Mouse (Mus musculus): Measurements from ENCODE around the gene Hunk. TPM values are rescaled to one million over a fixed set of nuclear protein-coding genes. Genes with fewer than 3 reads are reported as not detected.
A peak's percentile ranks its signal among the peaks of the same experiment; 100 is the strongest.

Gene Hunk
- polyA plus RNA-seq, 1 experiment from 2014 or later = 14.5 TPM

DNA sequence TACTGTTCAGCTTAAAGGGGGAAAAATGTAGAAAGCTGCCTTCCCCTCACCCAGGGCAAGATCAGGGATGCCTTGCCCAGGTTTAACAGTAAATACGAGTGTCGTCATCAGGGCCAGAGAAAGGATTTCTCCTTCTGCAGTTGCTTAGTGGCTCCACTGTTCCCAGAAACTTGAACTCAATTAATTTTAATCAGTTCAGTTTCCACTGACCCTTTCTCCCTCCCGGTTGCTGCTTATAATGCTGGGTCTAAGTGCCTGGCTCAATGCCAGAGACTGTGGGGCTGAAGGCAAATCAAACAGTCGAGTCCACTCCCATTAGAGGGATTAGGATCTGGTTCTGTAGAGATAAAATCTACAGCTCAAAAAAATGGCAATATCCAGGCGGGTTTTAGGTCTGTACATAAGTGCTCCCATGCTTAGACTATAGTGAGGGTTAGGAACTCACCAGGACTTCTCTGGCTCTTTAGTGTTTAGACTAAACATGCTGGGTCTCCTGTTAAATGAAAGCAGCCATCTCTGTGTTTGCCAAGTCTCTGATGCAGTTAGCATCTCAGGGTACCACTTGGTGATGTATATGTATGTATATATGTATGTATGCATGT is 106.2 kb downstream of the Hunk start:
- Histone ChIP-seq H3K4me1 (ENCODE audit: control insufficient read depth, insufficient read depth, low read length) (no peaks in the 10 kb centered on the region; the same call in 1 of the 2 replicates), H3K4me2 (ENCODE audit: low read depth, low read length) (no peak overlapping the region), H3K27ac (replicated peaks; ENCODE audit: low read depth, low read length) (peak overlapping the region; percentile 52; the same call in 1 of the 2 replicates), H3K9me3 (replicated peaks; ENCODE audit: control insufficient read depth, low read length) (no peaks in the 10 kb centered on the region), H3K9ac (replicated peaks; ENCODE audit: low read length) (no peak overlapping the region), H3K27me3 (ENCODE audit: control insufficient read depth, insufficient read depth, low read length) (no peaks in the 10 kb centered on the region), H3K36me3 (replicated peaks; ENCODE audit: control insufficient read depth, insufficient read depth, low read depth, low read length) (peaks cover 13% of the 10 kb centered on the region), H3K4me3 (ENCODE audit: low read depth, low read length) (no peak overlapping the region)
- peak; percentile 36; the same call in 1 of the 2 replicates for ATAC-seq (replicated peaks; ENCODE audit: insufficient number of reproducible peaks, low FRiP score, low TSS enrichment, low read depth)
- WGBS = 37% methylated on average over 5 of the region's 5 CpGs
- peak; percentile 80 for DNase-seq (ENCODE audit: low spot score)

DNA sequence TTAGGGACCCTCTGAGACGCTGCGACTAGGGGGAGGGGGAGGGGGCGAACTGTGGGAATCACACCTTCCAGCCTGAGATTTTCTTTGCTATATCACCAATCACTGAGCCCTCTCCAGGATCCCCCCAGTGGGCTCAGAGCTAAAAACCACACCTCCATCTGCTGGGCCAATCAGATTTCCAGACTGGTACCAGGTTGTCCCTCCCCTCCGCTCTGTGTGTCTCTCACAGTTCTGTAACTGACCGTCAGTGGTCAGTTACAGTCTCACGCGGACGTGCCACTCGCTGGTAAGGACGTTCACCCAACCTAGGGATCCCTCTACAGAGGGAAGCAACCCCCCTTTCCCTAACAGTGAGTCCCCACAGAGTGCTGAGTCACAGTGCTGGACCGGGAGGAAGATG is 111.1 kb downstream of the Hunk start:
- 41% methylated on average over 11 of the region's 11 CpGs for WGBS
- no peaks in the 10 kb centered on the region for H3K4me1 ChIP-seq (ENCODE audit: control insufficient read depth, insufficient read depth, low read length)
- H3K27me3 ChIP-seq (ENCODE audit: control insufficient read depth, insufficient read depth, low read length) = no peaks in the 10 kb centered on the region
- no peak overlapping the region for H3K4me3 ChIP-seq (ENCODE audit: low read depth, low read length)
- no peaks in the 10 kb centered on the region for H3K9me3 ChIP-seq (replicated peaks; ENCODE audit: control insufficient read depth, low read length)
- H3K36me3 ChIP-seq (replicated peaks; ENCODE audit: control insufficient read depth, insufficient read depth, low read depth, low read length) = peaks cover 13% of the 10 kb centered on the region
- 0 out of 2 replicates have a peak, but pooled peaks have one; percentile 36 for ATAC-seq (replicated peaks; ENCODE audit: insufficient number of reproducible peaks, low FRiP score, low TSS enrichment, low read depth)
- H3K27ac ChIP-seq (replicated peaks; ENCODE audit: low read depth, low read length) = no peak overlapping the region
- H3K4me2 ChIP-seq (ENCODE audit: low read depth, low read length) = no peak overlapping the region
- peak; percentile 11 for DNase-seq (ENCODE audit: low spot score)
- no peak overlapping the region for H3K9ac ChIP-seq (replicated peaks; ENCODE audit: low read length)

DNA sequence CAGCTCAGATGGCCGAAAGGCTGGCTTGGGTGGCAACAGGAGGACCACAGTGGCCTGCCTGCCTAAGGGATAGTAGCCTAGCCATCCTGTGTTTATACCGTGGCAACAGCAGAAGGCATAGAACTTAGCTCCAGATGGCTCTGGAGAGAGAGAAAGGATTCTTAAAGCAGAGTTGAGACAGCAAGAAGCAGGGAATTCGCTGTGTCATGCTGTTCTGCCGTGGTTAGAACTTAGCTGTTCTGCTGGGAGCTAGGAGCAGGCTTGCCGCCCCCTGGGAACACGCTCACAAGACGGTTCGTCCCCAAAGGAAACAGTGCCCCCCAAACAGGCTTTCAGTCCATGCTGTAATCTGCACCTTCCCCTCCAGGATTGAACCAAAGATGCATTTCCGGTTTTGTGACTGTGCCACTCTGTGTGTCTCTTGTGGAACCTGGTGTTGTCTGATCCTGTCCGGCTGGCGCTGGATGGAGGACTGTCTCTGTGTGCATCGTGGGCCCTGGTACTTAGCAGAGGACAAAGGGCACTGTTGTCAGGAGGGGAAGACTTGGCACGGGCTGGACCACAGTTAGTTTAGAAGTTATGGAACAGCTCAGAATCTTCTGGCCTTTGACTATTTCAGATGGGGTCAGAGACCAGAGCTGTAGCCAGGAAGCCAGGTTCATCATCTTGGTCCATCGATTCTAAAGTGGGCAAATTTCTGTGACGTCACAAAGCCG is 112.1 kb downstream of the Hunk start:
- DNase-seq (ENCODE audit: low spot score) = no peak
- peaks cover 13% of the 10 kb centered on the region for H3K36me3 ChIP-seq (replicated peaks; ENCODE audit: control insufficient read depth, insufficient read depth, low read depth, low read length)
- no peak overlapping the region for H3K4me2 ChIP-seq (ENCODE audit: low read depth, low read length)
- no peaks in the 10 kb centered on the region for H3K27me3 ChIP-seq (ENCODE audit: control insufficient read depth, insufficient read depth, low read length)
- no peak overlapping the region for H3K27ac ChIP-seq (replicated peaks; ENCODE audit: low read depth, low read length)
- no peak for ATAC-seq (replicated peaks; ENCODE audit: insufficient number of reproducible peaks, low FRiP score, low TSS enrichment, low read depth)
- H3K4me3 ChIP-seq (ENCODE audit: low read depth, low read length) = no peak overlapping the region
- no peaks in the 10 kb centered on the region for H3K4me1 ChIP-seq (ENCODE audit: control insufficient read depth, insufficient read depth, low read length)
- H3K9ac ChIP-seq (replicated peaks; ENCODE audit: low read length) = no peak overlapping the region
- 85% methylated on average over 16 of the region's 16 CpGs for WGBS
- H3K9me3 ChIP-seq (replicated peaks; ENCODE audit: control insufficient read depth, low read length) = no peaks in the 10 kb centered on the region

- H3K9me3 ChIP-seq (replicated peaks; ENCODE audit: control insufficient read depth, low read length) = no peaks in the 10 kb centered on the region
- no peak overlapping the region for H3K4me3 ChIP-seq (ENCODE audit: low read depth, low read length)
- ATAC-seq (replicated peaks; ENCODE audit: insufficient number of reproducible peaks, low FRiP score, low TSS enrichment, low read depth) (no peak), DNase-seq (ENCODE audit: low spot score) (no peak)
- H3K36me3 ChIP-seq (replicated peaks; ENCODE audit: control insufficient read depth, insufficient read depth, low read depth, low read length) = peaks cover 8% of the 10 kb centered on the region
- H3K9ac ChIP-seq (replicated peaks; ENCODE audit: low read length) = no peak overlapping the region
- H3K27ac ChIP-seq (replicated peaks; ENCODE audit: low read depth, low read length) = no peak overlapping the region
- H3K4me1 ChIP-seq (ENCODE audit: control insufficient read depth, insufficient read depth, low read length) = no peaks in the 10 kb centered on the region
- no peak overlapping the region for H3K4me2 ChIP-seq (ENCODE audit: low read depth, low read length)
- WGBS = 82% methylated on average over 6 of the region's 6 CpGs
- no peaks in the 10 kb centered on the region for H3K27me3 ChIP-seq (ENCODE audit: control insufficient read depth, insufficient read depth, low read length)
These were observed 115.0 kb downstream of the Hunk start for GRCm38 (mm10) chr16:90500809-90501208.

DNA sequence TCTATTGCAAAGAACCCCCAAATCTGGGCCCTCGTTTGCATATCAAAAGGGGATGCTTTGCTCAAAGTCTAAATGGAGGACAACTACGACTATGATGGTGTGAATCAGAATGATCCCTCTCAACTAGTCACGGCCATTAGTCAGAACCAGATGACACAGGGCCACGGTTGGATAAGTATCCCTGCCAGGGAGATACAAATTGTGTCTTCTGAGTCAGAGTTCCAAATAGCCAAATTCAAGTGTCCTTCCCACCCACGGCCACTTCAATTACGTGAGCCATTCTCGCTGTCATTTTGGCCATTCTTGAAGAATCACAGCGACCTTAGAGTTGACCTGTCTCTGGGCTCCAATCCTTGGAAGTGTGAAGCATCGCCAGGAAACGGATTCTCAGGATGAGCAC is 119.4 kb downstream of the Hunk start:
- no peak overlapping the region for H3K9ac ChIP-seq (replicated peaks; ENCODE audit: low read length)
- H3K27me3 ChIP-seq (ENCODE audit: control insufficient read depth, insufficient read depth, low read length) = no peaks in the 10 kb centered on the region
- no peak for DNase-seq (ENCODE audit: low spot score)
- ATAC-seq (replicated peaks; ENCODE audit: insufficient number of reproducible peaks, low FRiP score, low TSS enrichment, low read depth) = no peak
- no peak overlapping the region for H3K4me2 ChIP-seq (ENCODE audit: low read depth, low read length)
- no peak overlapping the region for H3K4me3 ChIP-seq (ENCODE audit: low read depth, low read length)
- no peak overlapping the region for H3K27ac ChIP-seq (replicated peaks; ENCODE audit: low read depth, low read length)
- no peaks in the 10 kb centered on the region for H3K9me3 ChIP-seq (replicated peaks; ENCODE audit: control insufficient read depth, low read length)
- WGBS = 88% methylated on average over 10 of the region's 10 CpGs
- H3K36me3 ChIP-seq (replicated peaks; ENCODE audit: control insufficient read depth, insufficient read depth, low read depth, low read length) = no peaks in the 10 kb centered on the region
- no peaks in the 10 kb centered on the region for H3K4me1 ChIP-seq (ENCODE audit: control insufficient read depth, insufficient read depth, low read length)

DNA sequence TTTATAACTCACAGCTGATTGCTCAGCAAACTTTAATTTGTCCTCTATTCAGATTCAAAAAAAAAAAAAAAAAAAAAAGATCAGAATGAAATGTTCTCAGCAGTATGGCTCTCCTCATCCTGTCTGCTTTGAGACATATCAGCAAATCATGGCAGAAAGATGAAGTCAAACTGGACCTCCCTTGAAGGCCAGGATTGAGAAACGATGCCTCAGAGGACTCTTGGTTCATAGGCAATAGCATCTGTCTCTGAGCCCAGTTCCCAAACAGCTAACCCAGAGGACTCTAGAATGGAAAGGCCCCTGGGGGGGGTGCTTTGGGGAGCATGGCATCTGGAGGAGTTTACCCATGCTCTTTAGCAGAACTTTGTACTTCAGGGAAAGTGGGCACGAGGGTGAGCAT is 119.9 kb downstream of the Hunk start:
- Histone ChIP-seq H3K27me3 (ENCODE audit: control insufficient read depth, insufficient read depth, low read length) (no peaks in the 10 kb centered on the region), H3K36me3 (replicated peaks; ENCODE audit: control insufficient read depth, insufficient read depth, low read depth, low read length) (no peaks in the 10 kb centered on the region), H3K4me2 (ENCODE audit: low read depth, low read length) (no peak overlapping the region), H3K4me1 (ENCODE audit: control insufficient read depth, insufficient read depth, low read length) (no peaks in the 10 kb centered on the region), H3K9ac (replicated peaks; ENCODE audit: low read length) (no peak overlapping the region), H3K27ac (replicated peaks; ENCODE audit: low read depth, low read length) (no peak overlapping the region), H3K9me3 (replicated peaks; ENCODE audit: control insufficient read depth, low read length) (no peaks in the 10 kb centered on the region), H3K4me3 (ENCODE audit: low read depth, low read length) (no peak overlapping the region)
- ATAC-seq (replicated peaks; ENCODE audit: insufficient number of reproducible peaks, low FRiP score, low TSS enrichment, low read depth) (no peak), DNase-seq (ENCODE audit: low spot score) (no peak)
- 83% methylated on average over 2 of the region's 2 CpGs for WGBS

- Histone ChIP-seq H3K9ac (replicated peaks; ENCODE audit: low read length) (no peak overlapping the region), H3K27ac (replicated peaks; ENCODE audit: low read depth, low read length) (no peak overlapping the region), H3K4me2 (ENCODE audit: low read depth, low read length) (no peak overlapping the region), H3K4me1 (ENCODE audit: control insufficient read depth, insufficient read depth, low read length) (no peaks in the 10 kb centered on the region), H3K27me3 (ENCODE audit: control insufficient read depth, insufficient read depth, low read length) (no peaks in the 10 kb centered on the region), H3K36me3 (replicated peaks; ENCODE audit: control insufficient read depth, insufficient read depth, low read depth, low read length) (no peaks in the 10 kb centered on the region), H3K9me3 (replicated peaks; ENCODE audit: control insufficient read depth, low read length) (no peaks in the 10 kb centered on the region), H3K4me3 (ENCODE audit: low read depth, low read length) (no peak overlapping the region)
- WGBS = 89% methylated on average over 19 of the region's 19 CpGs
- DNase-seq (ENCODE audit: low spot score) (no peak), ATAC-seq (replicated peaks; ENCODE audit: insufficient number of reproducible peaks, low FRiP score, low TSS enrichment, low read depth) (no peak)
These were observed 125.9 kb downstream of the Hunk start for GRCm38 (mm10) chr16:90511551-90512296.

DNA sequence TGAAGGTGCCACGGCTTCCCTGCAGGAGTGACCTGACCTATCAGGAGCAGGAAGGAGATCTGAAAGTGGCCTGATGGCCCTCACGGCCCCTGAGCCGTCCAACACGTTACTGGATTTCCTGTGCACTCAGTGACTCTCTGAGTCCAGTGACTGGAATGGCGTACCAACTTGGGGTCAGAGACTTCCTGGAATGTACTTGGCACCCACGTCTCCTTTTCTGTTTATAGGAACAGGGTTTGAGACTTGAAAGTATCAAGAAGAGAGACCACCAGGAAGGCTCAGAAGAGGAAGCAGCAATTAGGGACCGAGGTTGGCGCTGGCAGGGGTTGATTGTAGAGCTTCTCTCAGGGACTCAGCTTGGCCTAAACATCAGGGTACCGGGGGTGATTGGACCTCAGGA is 131.2 kb downstream of the Hunk start:
- Histone ChIP-seq H3K4me1 (ENCODE audit: control insufficient read depth, insufficient read depth, low read length) (peaks cover 5% of the 10 kb centered on the region), H3K27me3 (ENCODE audit: control insufficient read depth, insufficient read depth, low read length) (no peaks in the 10 kb centered on the region), H3K27ac (replicated peaks; ENCODE audit: low read depth, low read length) (no peak overlapping the region), H3K9ac (replicated peaks; ENCODE audit: low read length) (no peak overlapping the region), H3K4me3 (ENCODE audit: low read depth, low read length) (no peak overlapping the region), H3K36me3 (replicated peaks; ENCODE audit: control insufficient read depth, insufficient read depth, low read depth, low read length) (no peaks in the 10 kb centered on the region), H3K4me2 (ENCODE audit: low read depth, low read length) (no peak overlapping the region), H3K9me3 (replicated peaks; ENCODE audit: control insufficient read depth, low read length) (no peaks in the 10 kb centered on the region)
- no peak for DNase-seq (ENCODE audit: low spot score)
- no peak for ATAC-seq (replicated peaks; ENCODE audit: insufficient number of reproducible peaks, low FRiP score, low TSS enrichment, low read depth)
- 40% methylated on average over 9 of the region's 9 CpGs for WGBS
